ENCODE assay signal across 18 mouse cellular contexts in the genomic region with DNA sequence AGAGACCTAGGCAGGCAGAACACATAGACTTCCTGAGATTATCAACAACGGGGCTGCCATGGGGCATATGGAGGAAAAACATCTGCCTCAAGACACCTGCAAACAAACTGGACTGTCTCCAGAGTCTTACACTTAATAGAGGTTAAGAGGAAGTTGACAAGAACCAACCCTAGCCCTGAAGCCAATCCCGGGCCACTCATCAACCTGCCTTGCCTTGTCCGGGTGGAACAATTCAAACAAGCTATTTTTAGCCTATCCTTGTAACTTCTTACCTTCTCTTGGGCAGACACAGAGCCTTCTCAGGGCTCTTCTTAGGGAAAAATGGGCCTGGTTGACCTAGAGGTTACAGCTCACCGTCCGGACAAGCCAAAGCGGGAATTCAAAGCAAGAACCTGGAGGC. TPM values are rescaled to one million over a fixed set of nuclear protein-coding genes. Genes with fewer than 3 reads are reported as not detected.
A peak's percentile ranks its signal among the peaks of the same experiment; 100 is the strongest.
DNase-seq lines count a peak whose midpoint lies in the region; ATAC-seq and TF ChIP-seq lines count a peak whose summit lies in the region.
"Had no signal": no experiment of that assay in that cellular context is flagged by ENCODE, and none has a peak within 500 bp of the region (broad histone marks: within the 10 kb centered on the region; RNA-seq: fewer than 3 reads in every experiment).

No protein-coding gene starts in this region.

- peaks cover 29% of the 10 kb centered on the region for H3K4me1 ChIP-seq in heart, embryonic 12.5 days (replicated peaks)
- no peaks in the 10 kb centered on the region for H3K4me1 ChIP-seq in lung, postnatal 0 days (ENCODE audit: insufficient read depth, low read depth, low read length)
- H3K4me1 ChIP-seq: embryonic facial prominence, embryonic 15.5 days had no signal

- peak overlapping the region; percentile 39; the same call in 1 of the 2 replicates for H3K27ac ChIP-seq in heart, embryonic 12.5 days (ENCODE audit: poor library complexity, severe bottlenecking)
- H3K27ac ChIP-seq in lung, postnatal 0 days (ENCODE audit: low read length) = 0 out of 2 replicates have a peak overlapping the region, but pooled peaks have one; percentile 26
- H3K27ac ChIP-seq: embryonic facial prominence, embryonic 15.5 days; neural tube, embryonic 13.5 days had no signal

- no peak for ATAC-seq in heart, embryonic 12.5 days (ENCODE audit: insufficient number of reproducible peaks, low FRiP score)
- peak; percentile 36; the same call in 1 of the 2 replicates for ATAC-seq in lung, postnatal 0 days
- ATAC-seq: forebrain, embryonic 16.5 days had no signal

- H3K4me2 ChIP-seq in heart, embryonic 12.5 days = no peak overlapping the region
- H3K4me2 ChIP-seq in lung, postnatal 0 days (replicated peaks; ENCODE audit: low read depth, low read length) = no peak overlapping the region
- H3K4me2 ChIP-seq: embryonic facial prominence, embryonic 15.5 days; liver, embryonic 11.5 days; lung, embryonic 14.5 days; neural tube, embryonic 13.5 days had no signal

- H3K4me3 ChIP-seq in heart, embryonic 12.5 days = no peak overlapping the region
- no peak overlapping the region for H3K4me3 ChIP-seq in lung, postnatal 0 days (ENCODE audit: low read depth, low read length)
- H3K4me3 ChIP-seq: embryonic facial prominence, embryonic 15.5 days; megakaryocyte, embryonic 14.5 days; neural tube, embryonic 13.5 days had no signal

- no peak overlapping the region for H3K9ac ChIP-seq in heart, embryonic 12.5 days
- H3K9ac ChIP-seq in lung, postnatal 0 days (replicated peaks; ENCODE audit: low read depth) = no peak overlapping the region
- H3K9ac ChIP-seq: embryonic facial prominence, embryonic 15.5 days; lung, embryonic 14.5 days; neural tube, embryonic 13.5 days had no signal

- peak; percentile 14; the same call in 1 of the 2 replicates for TF ChIP-seq EP300 in lung, postnatal 0 days (IDR thresholded peaks at IDR 0.05)

- no peak for TF ChIP-seq CTCF in lung, postnatal 0 days (IDR thresholded peaks at IDR 0.05)

- intact Hi-C loops in heart, postnatal 14 days (cut with DNase I) = no loop called here

- H3K27me3 ChIP-seq in heart, embryonic 12.5 days (replicated peaks) = no peaks in the 10 kb centered on the region
- H3K27me3 ChIP-seq in lung, postnatal 0 days (replicated peaks; ENCODE audit: insufficient read depth, low read length) = no peaks in the 10 kb centered on the region
- H3K27me3 ChIP-seq: embryonic facial prominence, embryonic 15.5 days; megakaryocyte, embryonic 14.5 days; neural tube, embryonic 13.5 days had no signal

- no peaks in the 10 kb centered on the region for H3K36me3 ChIP-seq in heart, embryonic 12.5 days
- H3K36me3 ChIP-seq in lung, postnatal 0 days (ENCODE audit: insufficient read depth, low read length) = no peaks in the 10 kb centered on the region
- H3K36me3 ChIP-seq: embryonic facial prominence, embryonic 15.5 days; G1E had no signal

- no peaks in the 10 kb centered on the region for H3K9me3 ChIP-seq in heart, embryonic 12.5 days (replicated peaks)
- no peaks in the 10 kb centered on the region for H3K9me3 ChIP-seq in lung, postnatal 0 days (ENCODE audit: low read length)
- H3K9me3 ChIP-seq: embryonic facial prominence, embryonic 15.5 days; megakaryocyte, embryonic 14.5 days; neural tube, embryonic 13.5 days had no signal

- DNase-seq in heart, postnatal 14 days = no peak
- DNase-seq in lung, postnatal 0 days (ENCODE audit: low spot score) = peak; percentile 56
- DNase-seq in lung, postnatal 14 days = no peak
- peak; percentile 66 for DNase-seq in lung, postnatal 25 days (ENCODE audit: low spot score)
- DNase-seq in right cerebral cortex, adult 2 months (ENCODE audit: low spot score in 2 of 2) = no peak
- no peak for DNase-seq in urinary bladder, postnatal 14 days (ENCODE audit: low spot score)
- DNase-seq: adrenal gland, postnatal 14 days; cerebellum, adult 11 months; lung, embryonic 14.5 days; midbrain, embryonic 14.5 days; spleen, adult 18-20 months had no signal

- WGBS in heart, embryonic 12.5 days = 39% methylated on average over 6 of the region's 6 CpGs
- WGBS in lung, postnatal 0 days = 42% methylated on average over 6 of the region's 6 CpGs

RNA-seq across cellular contexts. Expression of gene Sorl1, which starts 22.1 kb away (rescaled TPM):
- 9.5 and 9.6 TPM in 2 replicates for polyA plus RNA-seq in heart, embryonic 12.5 days (2016; fragmentation: Nextera tagmentation; extraction: Ambion mirVana)
- 10 to 100 TPM; 10.2 to 11.3 TPM for total RNA-seq in heart, postnatal 14 days (2021)
- 16.4 and 18.4 TPM in 2 replicates for polyA plus RNA-seq in lung, postnatal 0 days (2015; fragmentation: Nextera tagmentation; extraction: Ambion mirVana)

Comparison
In these comparisons a context has a peak if more than half of its experiments do, and no peak if none do; other contexts are left out.
1. DNase-seq: peak in lung, postnatal 0 days (single experiment) and lung, postnatal 25 days (single experiment); none in heart, postnatal 14 days (0 of 2), lung, postnatal 14 days (single experiment), right cerebral cortex, adult 2 months (0 of 2) and urinary bladder, postnatal 14 days (single experiment).